Mouse (Mus musculus): ENCODE measurements around the gene Srprb. TPM values are rescaled to one million over a fixed set of nuclear protein-coding genes. Genes with fewer than 3 reads are reported as not detected.

Gene Srprb
- 51.6 and 59.3 TPM in 2 replicates for polyA plus RNA-seq (2015; fragmentation: Nextera tagmentation; extraction: Ambion mirVana)

GRCm38 (mm10) chr9:103201561-103202260 lies at the start of gene Srprb:
TSS of gene Srprb (minus strand) at chr9:103202137.
- Histone ChIP-seq H3K36me3 (peaks cover 13% of the 10 kb centered on the region; the same call in 1 of the 2 replicates), H3K27me3 (replicated peaks) (no peaks in the 10 kb centered on the region), H3K4me1 (no peaks in the 10 kb centered on the region), H3K27ac (peak within 1 kb of the TSS; percentile 83), H3K9ac (peak within 1 kb of the TSS; percentile 56), H3K4me3 (replicated peaks) (peak within 1 kb of the TSS; percentile 67), H3K4me2 (peak within 1 kb of the TSS; percentile 61), H3K9me3 (no peaks in the 10 kb centered on the region)
- under 1% methylated on average over 45 of the region's 45 CpGs for WGBS
- peak; percentile 98 for ATAC-seq (ENCODE audit: insufficient read depth, low FRiP score, low read depth)

GRCm38 (mm10) chr9:103248618-103249017 lies 46.7 kb upstream of the Srprb start:
- no peak for ATAC-seq (ENCODE audit: insufficient read depth, low FRiP score, low read depth)

GRCm38 (mm10) chr9:103246526-103247168 lies 44.7 kb upstream of the Srprb start:
- no peak overlapping the region for H3K9ac ChIP-seq

More at GRCm38 (mm10) chr9:103248618-103249017, 46.7 kb upstream of the Srprb start:
- 35% methylated on average over 4 of the region's 4 CpGs for WGBS
- no peak overlapping the region for H3K27ac ChIP-seq
- H3K9me3 ChIP-seq: no peaks in the 10 kb centered on the region
- H3K36me3 ChIP-seq: no peaks in the 10 kb centered on the region
- no peak overlapping the region for H3K9ac ChIP-seq
- no peak overlapping the region for H3K4me2 ChIP-seq
- no peaks in the 10 kb centered on the region for H3K27me3 ChIP-seq (replicated peaks)
- H3K4me3 ChIP-seq (replicated peaks): no peak overlapping the region
- no peaks in the 10 kb centered on the region for H3K4me1 ChIP-seq

GRCm38 (mm10) chr9:103243640-103244039 lies 41.7 kb upstream of the Srprb start:
- no peak for ATAC-seq (ENCODE audit: insufficient read depth, low FRiP score, low read depth)
- Histone ChIP-seq H3K27ac (no peak overlapping the region), H3K4me3 (replicated peaks) (no peak overlapping the region), H3K9ac (no peak overlapping the region), H3K4me2 (no peak overlapping the region), H3K27me3 (replicated peaks) (no peaks in the 10 kb centered on the region), H3K4me1 (no peaks in the 10 kb centered on the region), H3K9me3 (no peaks in the 10 kb centered on the region), H3K36me3 (no peaks in the 10 kb centered on the region)
- WGBS: 85% methylated on average over 4 of the region's 4 CpGs

More at GRCm38 (mm10) chr9:103246526-103247168, 44.7 kb upstream of the Srprb start:
- Histone ChIP-seq H3K4me1 (no peaks in the 10 kb centered on the region), H3K4me3 (replicated peaks) (no peak overlapping the region), H3K36me3 (no peaks in the 10 kb centered on the region), H3K27ac (no peak overlapping the region), H3K4me2 (no peak overlapping the region), H3K27me3 (replicated peaks) (no peaks in the 10 kb centered on the region), H3K9me3 (no peaks in the 10 kb centered on the region)
- no peak for ATAC-seq (ENCODE audit: insufficient read depth, low FRiP score, low read depth)
- 79% methylated on average over 8 of the region's 8 CpGs for WGBS

DNA sequence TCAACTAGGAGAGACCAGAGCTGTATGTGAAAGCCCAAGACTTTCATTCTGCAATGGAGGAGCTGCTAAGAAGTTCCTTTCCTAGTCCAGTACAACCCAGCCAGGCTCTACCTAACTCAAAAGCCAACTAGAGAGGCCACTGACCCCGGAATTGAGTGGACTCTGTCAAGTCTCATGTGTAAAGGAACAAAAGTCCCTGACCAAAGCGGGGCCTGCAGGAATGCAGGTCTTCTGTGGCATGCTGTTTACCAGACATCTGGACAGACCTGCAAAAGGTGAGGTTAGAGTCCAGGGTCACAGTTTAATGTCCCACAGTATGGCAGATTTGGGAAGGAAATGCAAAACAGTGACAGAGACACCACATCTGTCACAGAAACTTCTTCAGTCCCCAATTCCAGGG lies 39.3 kb upstream of the Srprb start:
- H3K9ac ChIP-seq: no peak overlapping the region
- WGBS: 61% methylated on average over 2 of the region's 2 CpGs
- no peak for ATAC-seq (ENCODE audit: insufficient read depth, low FRiP score, low read depth)
- H3K27ac ChIP-seq: no peak overlapping the region
- no peaks in the 10 kb centered on the region for H3K36me3 ChIP-seq
- H3K27me3 ChIP-seq (replicated peaks): no peaks in the 10 kb centered on the region
- no peaks in the 10 kb centered on the region for H3K4me1 ChIP-seq
- no peaks in the 10 kb centered on the region for H3K9me3 ChIP-seq
- H3K4me3 ChIP-seq (replicated peaks): no peak overlapping the region
- H3K4me2 ChIP-seq: no peak overlapping the region

GRCm38 (mm10) chr9:103239471-103239870 lies 37.5 kb upstream of the Srprb start:
- no peak overlapping the region for H3K9ac ChIP-seq
- peaks cover 3% of the 10 kb centered on the region; the same call in 1 of the 2 replicates for H3K4me1 ChIP-seq
- H3K27me3 ChIP-seq (replicated peaks): no peaks in the 10 kb centered on the region
- H3K9me3 ChIP-seq: no peaks in the 10 kb centered on the region
- WGBS: 89% methylated on average over 6 of the region's 6 CpGs
- no peak overlapping the region for H3K27ac ChIP-seq
- no peak for ATAC-seq (ENCODE audit: insufficient read depth, low FRiP score, low read depth)
- H3K4me3 ChIP-seq (replicated peaks): no peak overlapping the region
- no peak overlapping the region for H3K4me2 ChIP-seq
- no peaks in the 10 kb centered on the region for H3K36me3 ChIP-seq

- peak overlapping the region; percentile 31; the same call in 1 of the 2 replicates for H3K27ac ChIP-seq
- peak; percentile 23; the same call in 1 of the 2 replicates for ATAC-seq (ENCODE audit: insufficient read depth, low FRiP score, low read depth)
- no peak overlapping the region for H3K4me3 ChIP-seq (replicated peaks)
- H3K9me3 ChIP-seq: no peaks in the 10 kb centered on the region
- H3K4me2 ChIP-seq: no peak overlapping the region
- peaks cover 3% of the 10 kb centered on the region; the same call in 1 of the 2 replicates for H3K4me1 ChIP-seq
- H3K36me3 ChIP-seq: no peaks in the 10 kb centered on the region
- WGBS: 56% methylated on average over 7 of the region's 7 CpGs
- no peak overlapping the region for H3K9ac ChIP-seq
- no peaks in the 10 kb centered on the region for H3K27me3 ChIP-seq (replicated peaks)
Observed at GRCm38 (mm10) chr9:103234565-103235165, 32.7 kb upstream of the Srprb start.

DNA sequence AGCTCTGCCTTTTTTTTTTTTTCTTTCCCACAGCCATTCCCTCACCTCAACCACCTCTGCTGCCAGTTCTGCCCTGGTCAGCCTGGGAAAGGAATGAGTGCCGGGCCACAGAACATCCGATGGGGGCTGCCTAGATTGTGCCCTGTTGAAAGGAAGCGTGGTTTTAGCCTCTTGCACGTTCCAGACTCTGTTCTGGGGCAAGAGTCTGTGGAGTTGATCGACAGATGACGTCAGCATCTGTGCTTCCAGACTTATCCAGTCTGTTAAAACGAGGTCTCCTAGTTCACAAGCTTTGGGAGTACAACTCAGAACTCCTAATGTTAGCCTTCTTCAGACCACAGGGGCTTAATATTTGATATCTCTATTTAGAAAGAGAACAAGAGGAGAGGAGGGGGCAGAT lies 32.1 kb upstream of the Srprb start:
- Histone ChIP-seq H3K9ac (no peak overlapping the region), H3K27me3 (replicated peaks) (no peaks in the 10 kb centered on the region), H3K27ac (peak overlapping the region; percentile 31; the same call in 1 of the 2 replicates), H3K4me2 (no peak overlapping the region), H3K4me3 (replicated peaks) (no peak overlapping the region), H3K4me1 (peaks cover 3% of the 10 kb centered on the region; the same call in 1 of the 2 replicates), H3K36me3 (no peaks in the 10 kb centered on the region), H3K9me3 (no peaks in the 10 kb centered on the region)
- 69% methylated on average over 7 of the region's 7 CpGs for WGBS
- no peak for ATAC-seq (ENCODE audit: insufficient read depth, low FRiP score, low read depth)

DNA sequence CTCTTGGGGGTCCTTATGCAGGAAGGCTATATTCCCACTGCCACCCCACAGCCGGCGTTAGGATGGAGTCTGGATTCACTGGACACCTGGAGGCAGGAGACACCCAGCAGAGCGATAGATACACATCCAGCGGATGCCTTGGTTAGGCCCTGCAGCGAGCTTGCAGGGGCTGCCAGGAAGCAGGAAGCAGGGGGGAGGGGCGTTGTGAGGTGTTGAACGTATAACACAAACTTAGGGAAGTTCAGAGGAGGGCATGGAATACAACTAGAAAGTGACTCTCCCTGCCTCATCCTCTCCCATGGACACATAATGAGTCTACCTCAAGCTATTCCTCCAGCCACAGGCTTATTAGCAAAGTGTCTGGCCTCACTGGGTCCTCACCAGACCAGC lies 31.1 kb upstream of the Srprb start:
- H3K27ac ChIP-seq: no peak overlapping the region
- H3K9ac ChIP-seq: no peak overlapping the region
- 55% methylated on average over 7 of the region's 7 CpGs for WGBS
- H3K36me3 ChIP-seq: no peaks in the 10 kb centered on the region
- peaks cover 3% of the 10 kb centered on the region; the same call in 1 of the 2 replicates for H3K4me1 ChIP-seq
- no peaks in the 10 kb centered on the region for H3K9me3 ChIP-seq
- H3K4me3 ChIP-seq (replicated peaks): no peak overlapping the region
- H3K27me3 ChIP-seq (replicated peaks): no peaks in the 10 kb centered on the region
- no peak overlapping the region for H3K4me2 ChIP-seq
- no peak for ATAC-seq (ENCODE audit: insufficient read depth, low FRiP score, low read depth)

DNA sequence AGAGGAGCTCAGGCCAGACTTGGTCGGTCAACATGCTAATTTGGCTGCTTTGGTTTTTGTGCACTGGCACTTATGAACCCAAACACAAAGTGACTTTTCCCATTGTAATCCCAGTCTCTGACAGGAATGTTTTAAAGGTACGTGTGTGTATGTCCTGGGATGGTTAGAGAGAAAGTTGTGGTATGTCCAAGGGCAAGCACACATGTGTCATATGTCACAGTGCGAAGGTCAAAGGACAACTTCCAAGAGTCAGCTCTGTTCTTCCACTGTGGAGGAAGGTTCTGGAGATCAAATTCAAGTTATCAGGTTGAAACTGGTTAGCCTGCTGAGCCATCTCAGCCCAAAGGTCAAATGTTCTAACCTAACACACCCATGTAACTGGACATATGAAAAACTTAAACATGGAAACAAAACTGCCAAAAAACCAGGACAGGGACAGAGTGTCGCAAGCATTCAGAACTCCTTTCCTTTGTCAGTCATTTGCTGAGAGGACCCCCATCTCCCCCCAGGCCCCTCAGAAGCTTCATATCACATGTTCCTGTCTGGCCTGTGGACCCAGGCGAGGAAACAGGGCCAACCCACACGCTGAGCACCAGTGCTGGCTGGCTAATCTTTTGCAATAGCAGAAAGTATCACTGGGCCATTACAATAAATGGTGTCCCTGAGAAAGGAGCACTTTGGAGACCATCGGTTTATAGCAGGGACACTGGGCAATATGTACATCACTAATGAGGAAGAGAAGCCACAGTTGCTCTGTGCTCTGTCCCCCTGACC lies 30.5 kb upstream of the Srprb start:
- Histone ChIP-seq H3K4me1 (peaks cover 3% of the 10 kb centered on the region; the same call in 1 of the 2 replicates), H3K9ac (no peak overlapping the region), H3K27me3 (replicated peaks) (no peaks in the 10 kb centered on the region), H3K4me3 (replicated peaks) (no peak overlapping the region), H3K9me3 (no peaks in the 10 kb centered on the region), H3K4me2 (no peak overlapping the region), H3K27ac (no peak overlapping the region), H3K36me3 (no peaks in the 10 kb centered on the region)
- WGBS: 84% methylated on average over 7 of the region's 7 CpGs
- ATAC-seq (ENCODE audit: insufficient read depth, low FRiP score, low read depth): no peak

- WGBS: 36% methylated on average over 29 of the region's 29 CpGs
- peak within 1 kb of the TSS; percentile 43 for H3K4me2 ChIP-seq
- ATAC-seq (ENCODE audit: insufficient read depth, low FRiP score, low read depth): peak; percentile 61; the same call in 1 of the 2 replicates
- peak within 1 kb of the TSS; percentile 18; the same call in 1 of the 2 replicates for H3K4me3 ChIP-seq (replicated peaks)
- no peaks in the 10 kb centered on the region for H3K27me3 ChIP-seq (replicated peaks)
- H3K27ac ChIP-seq: peak within 1 kb of the TSS; percentile 61
- H3K4me1 ChIP-seq: peaks cover 3% of the 10 kb centered on the region; the same call in 1 of the 2 replicates
- H3K9me3 ChIP-seq: no peaks in the 10 kb centered on the region
- no peaks in the 10 kb centered on the region for H3K36me3 ChIP-seq
- H3K9ac ChIP-seq: no peak within 1 kb of the TSS
Observed at GRCm38 (mm10) chr9:103230151-103230951, 28.4 kb upstream of the Srprb start, which contains the start of the genes Gm20425 and Trf. TSS of gene Gm20425 (minus strand) at chr9:103230307. TSS of gene Trf (minus strand) at chr9:103230444.
